Mouse (Mus musculus) bone marrow, adult 2 months (tissue): ENCODE data around the gene Zfp280d.

Experiments
- CTCF ChIP-seq: fragments of 200-500 bp; IDR thresholded peaks from 2 replicates; pipeline ENCODE4 v1.5.1; 2011; ENCODE audit warnings: low read length, control low read depth; ENCODE audit not compliant: control insufficient read depth, insufficient read depth
- POLR2A ChIP-seq: fragments of 200-500 bp; IDR thresholded peaks from 2 replicates; pipeline ENCODE4 v1.6.1; 2011; ENCODE audit warnings: low read depth, mild to moderate bottlenecking, control low read depth, low read length, borderline replicate concordance; ENCODE audit not compliant: control insufficient read depth

DNA sequence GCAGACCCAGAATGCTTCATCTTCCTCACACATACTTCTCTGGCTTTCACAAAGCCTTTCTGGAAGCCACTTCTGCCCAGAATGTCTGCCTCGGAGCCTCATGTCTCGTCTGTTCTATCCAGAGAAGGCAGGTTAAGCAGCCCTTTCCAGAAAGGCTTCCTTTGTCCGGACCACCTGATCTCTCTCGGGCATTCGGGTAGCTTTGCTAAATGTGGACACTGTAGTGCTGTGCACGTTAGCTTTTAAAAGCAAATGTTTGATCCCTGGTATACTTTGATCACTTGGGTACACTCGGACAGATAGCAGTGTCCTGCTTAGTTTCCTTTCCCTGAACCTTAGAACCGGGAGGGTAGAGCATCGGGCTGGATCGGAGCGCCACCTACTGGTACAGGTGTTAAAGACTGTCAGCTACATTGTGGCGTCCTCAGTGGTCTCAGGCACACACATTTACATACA lies 133.5 kb downstream of the Zfp280d start:
- TF ChIP-seq POLR2A = no peak
- TF ChIP-seq CTCF = peak; percentile 98
